Mouse (Mus musculus) megakaryocyte, embryonic 14.5 days (primary cell): ENCODE measurements at regions not wholly inside any gene's neighbourhood (a gene's known extent, or its start where the extent isn't known, plus 50 kb on each side); places are given as distances from the start of the nearest gene placed in this dataset.

Experiments used
- FLI1 ChIP-seq: IDR thresholded peaks from 2 replicates; pipeline ENCODE4 v1.6.1; 2012; ENCODE audit warnings: low read length, inconsistent platforms, mixed read lengths
- GATA1 ChIP-seq: IDR thresholded peaks from 3 replicates; pipeline ENCODE4 v1.6.1; 2012; ENCODE audit warnings: mixed read lengths, low read length, inconsistent platforms, borderline replicate concordance

DNA sequence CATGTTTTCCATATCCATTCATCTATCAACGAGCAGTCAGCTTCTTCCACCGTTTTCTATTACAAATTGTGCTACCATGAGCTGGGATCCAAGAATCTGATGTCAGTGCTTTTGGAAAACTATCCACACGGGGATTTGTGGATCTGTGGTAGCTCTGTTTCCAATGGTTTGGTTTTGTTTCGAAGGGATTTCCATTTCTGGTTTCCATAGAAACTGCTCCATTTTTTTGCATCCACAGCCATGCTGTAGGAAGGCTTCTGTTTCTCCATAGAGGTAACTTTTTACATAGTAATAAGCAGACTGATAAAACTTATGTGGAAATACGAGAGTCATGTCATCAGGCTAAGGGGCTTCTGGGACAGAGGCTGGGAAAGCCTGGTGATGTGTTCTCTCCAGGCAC lies 76.1 kb upstream of the Cachd1 start:
- TF ChIP-seq GATA1 (no peak), FLI1 (no peak)
